ENCODE assay signal across 9 mouse cellular contexts in the genomic region with DNA sequence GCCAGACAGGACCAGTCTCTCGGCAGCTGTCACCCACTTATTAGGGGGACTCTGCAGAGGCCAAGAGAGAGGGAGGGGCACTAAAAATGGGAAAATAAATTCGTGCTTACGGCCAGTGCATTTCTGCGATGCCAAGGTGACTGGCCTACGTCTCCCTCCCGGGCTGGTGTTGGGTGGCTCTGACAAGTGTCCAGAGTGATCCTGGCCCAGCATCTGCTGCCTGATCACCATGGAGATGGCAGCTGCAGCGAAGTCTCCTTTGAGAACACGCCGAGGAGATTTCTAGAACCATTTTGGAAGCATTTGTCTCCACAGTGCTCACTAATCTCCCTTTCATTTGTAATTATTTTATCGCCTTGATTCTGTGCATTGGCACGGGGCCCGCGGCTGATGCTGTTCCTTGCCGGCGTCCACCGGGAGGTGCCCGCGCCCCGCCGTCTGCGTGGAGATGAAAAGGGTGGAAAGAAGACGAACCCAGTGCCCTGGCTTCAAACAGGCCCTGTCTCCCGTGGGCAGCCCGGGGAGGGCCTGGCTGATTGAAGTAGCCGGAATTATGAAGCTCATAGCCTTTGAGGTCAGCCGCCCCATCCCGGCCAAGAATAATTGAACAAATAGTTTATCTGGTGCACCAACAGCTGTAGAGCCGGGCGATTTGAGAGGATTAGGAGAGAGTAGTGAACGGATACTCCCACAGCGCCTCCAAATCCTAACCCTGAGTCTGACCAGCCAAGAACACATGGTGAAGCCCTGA.
A peak's percentile ranks its signal among the peaks of the same experiment; 100 is the strongest.
DNase-seq lines count a peak whose midpoint lies in the region; ATAC-seq and TF ChIP-seq lines count a peak whose summit lies in the region.
"Had no signal": no experiment of that assay in that cellular context is flagged by ENCODE, and none has a peak within 500 bp of the region (broad histone marks: within the 10 kb centered on the region; RNA-seq: fewer than 3 reads in every experiment).

No protein-coding gene starts in this region.

- H3K9ac ChIP-seq in forebrain, postnatal 0 days: no peak overlapping the region
- H3K9ac ChIP-seq in limb, embryonic 15.5 days: no peak overlapping the region

- no peak for DNase-seq in layer of hippocampus, adult 2 months (ENCODE audit: low spot score in 2 of 2)
- no peak for DNase-seq in layer of hippocampus, adult 9-11 months
- peak; percentile 75 for DNase-seq in brain, embryonic 14.5 days (ENCODE audit: low read depth)
- peak; percentile 24 for DNase-seq in forebrain, postnatal 0 days
- DNase-seq in spleen, adult 18-20 months: no peak
- DNase-seq in adrenal gland, postnatal 10 days: no peak
- DNase-seq in urinary bladder, adult 18-20 months (ENCODE audit: low spot score in 2 of 2): no peak
- DNase-seq: cerebellum, adult 11-12 months had no signal

- H3K36me3 ChIP-seq in forebrain, postnatal 0 days (ENCODE audit: insufficient read depth): no peaks in the 10 kb centered on the region
- no peaks in the 10 kb centered on the region for H3K36me3 ChIP-seq in limb, embryonic 15.5 days

- H3K27me3 ChIP-seq in forebrain, postnatal 0 days (ENCODE audit: insufficient read depth, low read length): no peaks in the 10 kb centered on the region
- no peaks in the 10 kb centered on the region for H3K27me3 ChIP-seq in limb, embryonic 15.5 days

- H3K4me2 ChIP-seq in forebrain, postnatal 0 days (ENCODE audit: low read depth): peak overlapping the region; percentile 28
- H3K4me2 ChIP-seq in limb, embryonic 15.5 days: no peak overlapping the region

- no peaks in the 10 kb centered on the region for H3K9me3 ChIP-seq in forebrain, postnatal 0 days (ENCODE audit: low read length)
- peaks cover 3% of the 10 kb centered on the region; the same call in 1 of the 2 replicates for H3K9me3 ChIP-seq in limb, embryonic 15.5 days

- 40% methylated on average over 31 of the region's 31 CpGs for WGBS in forebrain, postnatal 0 days
- WGBS in limb, embryonic 15.5 days: 68% methylated on average over 31 of the region's 31 CpGs

- 0 out of 2 replicates have a peak, but pooled peaks cover 3% of the 10 kb centered on the region for H3K4me1 ChIP-seq in forebrain, postnatal 0 days (ENCODE audit: insufficient read depth)
- H3K4me1 ChIP-seq in limb, embryonic 15.5 days: peaks cover 8% of the 10 kb centered on the region; the same call in 1 of the 2 replicates

- peak; percentile 25; the same call in 1 of the 2 replicates for TF ChIP-seq CTCF in layer of hippocampus, adult 2 months (conservative IDR thresholded peaks at IDR 0.05)
- TF ChIP-seq CTCF in brain, embryonic 14.5 days (IDR thresholded peaks at IDR 0.05; ENCODE audit: borderline replicate concordance, extremely low read depth, insufficient read depth, insufficient read length): no peak
- TF ChIP-seq CTCF in forebrain, postnatal 0 days (IDR thresholded peaks at IDR 0.05; ENCODE audit: low read depth): 0 out of 2 replicates have a peak, but pooled peaks have one; percentile 14

- ATAC-seq in forebrain, postnatal 0 days: peak; percentile 58
- ATAC-seq in limb, embryonic 15.5 days (ENCODE audit: insufficient number of reproducible peaks, low FRiP score, low TSS enrichment, low read depth): peak; percentile 63

- H3K4me3 ChIP-seq in layer of hippocampus, adult 2 months: peak overlapping the region; percentile 6; the same call in 1 of the 2 replicates
- 0 out of 2 replicates have a peak overlapping the region, but pooled peaks have one; percentile 9 for H3K4me3 ChIP-seq in forebrain, postnatal 0 days (ENCODE audit: low read depth, low read length)
- H3K4me3 ChIP-seq in limb, embryonic 15.5 days: no peak overlapping the region

- no peak overlapping the region for H3K27ac ChIP-seq in layer of hippocampus, adult 2 months
- H3K27ac ChIP-seq in forebrain, postnatal 0 days (ENCODE audit: low read depth, low read length): no peak overlapping the region
- H3K27ac ChIP-seq in limb, embryonic 15.5 days: peak overlapping the region; percentile 27; the same call in 1 of the 2 replicates

- TF ChIP-seq POLR2A in brain, embryonic 14.5 days (IDR thresholded peaks at IDR 0.05; ENCODE audit: borderline replicate concordance, extremely low read depth, insufficient read depth, insufficient read length, poor library complexity, severe bottlenecking): no peak

Comparison
In these comparisons a context has a peak if more than half of its experiments do, and no peak if none do; other contexts are left out.
1. DNase-seq: peak in brain, embryonic 14.5 days (single experiment) and forebrain, postnatal 0 days (single experiment); none in layer of hippocampus, adult 2 months (0 of 2), layer of hippocampus, adult 9-11 months (single experiment), spleen, adult 18-20 months (0 of 2), adrenal gland, postnatal 10 days (single experiment) and urinary bladder, adult 18-20 months (0 of 2).